Mouse (Mus musculus) hindbrain, embryonic 13.5 days (tissue): ENCODE measurements around the gene Sox4. TPM values are rescaled to one million over a fixed set of nuclear protein-coding genes. Genes with fewer than 3 reads are reported as not detected.

Source experiments
- ATAC-seq: fragments of 200-750 bp; cut with Nextera tagmentation; 2 replicates; pipeline ENCODE4 v1.8.0; 2017; ENCODE audit warnings: moderate TSS enrichment; ENCODE audit not compliant: low FRiP score
- H3K27ac ChIP-seq: fragments of 300-500 bp; sonication (generic); 2 replicates; pipeline ENCODE4 v1.5.1; 2015; ENCODE audit warnings: inconsistent platforms, mild to moderate bottlenecking, moderate library complexity
- H3K27me3 ChIP-seq: fragments of 300-500 bp; sonication (generic); 2 replicates; pipeline ENCODE4 v1.6.1; 2015; ENCODE audit warnings: mild to moderate bottlenecking, inconsistent platforms
- H3K36me3 ChIP-seq: fragments of 300-500 bp; sonication (generic); 2 replicates; pipeline ENCODE4 v1.6.1; 2015; ENCODE audit warnings: mild to moderate bottlenecking, inconsistent platforms
- H3K4me1 ChIP-seq: fragments of 300-500 bp; sonication (generic); replicated peaks from 2 replicates; pipeline ENCODE4 v1.6.1; 2015; ENCODE audit warnings: inconsistent platforms
- H3K4me2 ChIP-seq: fragments of 300-500 bp; sonication (generic); 2 replicates; pipeline ENCODE4 v1.6.1; 2015; ENCODE audit warnings: inconsistent platforms, mild to moderate bottlenecking, moderate library complexity
- H3K4me3 ChIP-seq: fragments of 300-500 bp; sonication (generic); 2 replicates; pipeline ENCODE4 v1.5.1; 2015; ENCODE audit warnings: mild to moderate bottlenecking, inconsistent platforms
- H3K9ac ChIP-seq: fragments of 300-500 bp; sonication (generic); 2 replicates; pipeline ENCODE4 v1.6.1; 2015; ENCODE audit warnings: mild to moderate bottlenecking, inconsistent platforms
- H3K9me3 ChIP-seq: fragments of 300-500 bp; sonication (generic); 2 replicates; pipeline ENCODE4 v1.6.1; 2016; ENCODE audit warnings: inconsistent platforms
- WGBS: fragments of 180-500 bp; shearing (Covaris S2); methylation state at CpG from one replicate; pipeline ENCODE4 v1.1.7; 2015; 5-methylcytosine and 5-hydroxymethylcytosine counted together
- polyA plus RNA-seq: library from polyadenylated mRNA; unstranded; fragments of >200 nt; fragmentation: Nextera tagmentation; extraction: Ambion mirVana; gene quantifications from 2 replicates; pipeline ENCODE4 v1.2.1, GENCODE M21; 2015

Sox4 gene
- polyA plus RNA-seq, result 173 and 192 TPM in 2 replicates

DNA sequence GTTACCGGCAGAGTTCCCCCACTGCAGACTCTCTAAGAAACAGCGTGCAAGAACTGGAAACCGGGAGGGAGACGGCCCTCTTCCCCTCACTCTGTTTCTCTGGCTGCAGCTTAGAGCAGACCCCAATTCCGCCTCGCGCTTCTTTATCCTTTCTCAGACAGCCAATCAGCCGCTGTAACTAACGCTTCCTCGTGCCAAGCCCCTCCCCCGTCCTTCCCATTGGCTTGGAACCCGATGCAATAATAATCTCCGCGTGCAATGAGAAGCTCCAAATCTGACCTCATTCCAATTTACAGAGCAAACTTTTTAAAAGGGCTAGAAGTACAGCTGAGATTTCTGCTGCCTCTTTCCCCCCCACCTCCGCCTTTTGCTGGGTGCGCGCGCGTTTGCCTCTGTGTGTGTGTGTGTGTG lies at the start of gene Sox4:
Sox4 (minus strand) TSS at position 133 of the 411 bp plus-strand sequence.
- peak; percentile 90 for ATAC-seq
- H3K9me3 ChIP-seq, result no peaks in the 10 kb centered on the region
- peak within 1 kb of the TSS; percentile 100 for H3K27ac ChIP-seq
- H3K4me3 ChIP-seq, result peak within 1 kb of the TSS; percentile 100
- peak within 1 kb of the TSS; percentile 54 for H3K4me2 ChIP-seq
- H3K4me1 ChIP-seq, result peaks cover 21% of the 10 kb centered on the region
- no peaks in the 10 kb centered on the region for H3K36me3 ChIP-seq
- peak within 1 kb of the TSS; percentile 100 for H3K9ac ChIP-seq
- 0% methylated on average over 19 of the region's 19 CpGs for WGBS
- H3K27me3 ChIP-seq, result no peaks in the 10 kb centered on the region

DNA sequence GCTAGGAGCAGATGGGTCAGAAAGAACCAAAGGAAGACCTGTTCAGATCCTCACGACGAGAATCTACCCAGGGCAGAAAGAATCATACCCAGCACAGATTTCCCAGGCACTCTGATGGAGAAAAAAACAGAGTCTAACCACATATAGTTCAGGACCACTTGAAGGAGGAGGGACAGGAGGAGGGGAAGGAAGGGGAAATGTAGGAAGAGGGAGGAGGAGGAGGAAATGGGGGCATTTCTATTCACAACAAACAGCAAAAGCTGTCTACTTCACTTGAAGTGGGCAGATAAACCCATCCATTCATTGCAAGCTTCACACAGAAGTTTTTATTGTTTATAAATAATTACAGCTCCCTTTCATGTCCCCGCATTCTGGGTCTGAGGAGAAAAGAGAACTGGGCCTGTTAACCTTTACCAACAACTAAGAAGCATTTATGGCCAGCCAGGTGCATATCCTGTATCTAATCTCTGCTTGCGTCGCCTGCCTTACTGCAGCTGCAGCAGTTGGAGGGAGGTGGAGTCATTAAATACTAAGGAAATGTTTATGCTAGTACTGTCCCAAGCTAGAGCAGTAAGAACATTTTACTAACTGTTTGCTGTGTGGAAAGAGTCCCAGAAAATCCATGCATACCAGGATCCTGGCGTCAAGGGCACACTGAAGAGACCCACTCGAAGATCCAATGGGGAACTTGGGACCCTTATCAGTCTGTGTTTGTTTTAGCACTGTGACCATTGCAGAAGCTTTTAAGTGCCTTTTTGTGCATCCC lies 38.6 kb upstream of the Sox4 start:
- Histone ChIP-seq H3K4me1 (peaks cover 4% of the 10 kb centered on the region; the same call in 1 of the 2 replicates), H3K9ac (no peak overlapping the region), H3K27me3 (no peaks in the 10 kb centered on the region), H3K4me3 (no peak overlapping the region), H3K4me2 (no peak overlapping the region), H3K36me3 (no peaks in the 10 kb centered on the region), H3K9me3 (no peaks in the 10 kb centered on the region), H3K27ac (no peak overlapping the region)
- 73% methylated on average over 7 of the region's 7 CpGs for WGBS
- no peak for ATAC-seq

DNA sequence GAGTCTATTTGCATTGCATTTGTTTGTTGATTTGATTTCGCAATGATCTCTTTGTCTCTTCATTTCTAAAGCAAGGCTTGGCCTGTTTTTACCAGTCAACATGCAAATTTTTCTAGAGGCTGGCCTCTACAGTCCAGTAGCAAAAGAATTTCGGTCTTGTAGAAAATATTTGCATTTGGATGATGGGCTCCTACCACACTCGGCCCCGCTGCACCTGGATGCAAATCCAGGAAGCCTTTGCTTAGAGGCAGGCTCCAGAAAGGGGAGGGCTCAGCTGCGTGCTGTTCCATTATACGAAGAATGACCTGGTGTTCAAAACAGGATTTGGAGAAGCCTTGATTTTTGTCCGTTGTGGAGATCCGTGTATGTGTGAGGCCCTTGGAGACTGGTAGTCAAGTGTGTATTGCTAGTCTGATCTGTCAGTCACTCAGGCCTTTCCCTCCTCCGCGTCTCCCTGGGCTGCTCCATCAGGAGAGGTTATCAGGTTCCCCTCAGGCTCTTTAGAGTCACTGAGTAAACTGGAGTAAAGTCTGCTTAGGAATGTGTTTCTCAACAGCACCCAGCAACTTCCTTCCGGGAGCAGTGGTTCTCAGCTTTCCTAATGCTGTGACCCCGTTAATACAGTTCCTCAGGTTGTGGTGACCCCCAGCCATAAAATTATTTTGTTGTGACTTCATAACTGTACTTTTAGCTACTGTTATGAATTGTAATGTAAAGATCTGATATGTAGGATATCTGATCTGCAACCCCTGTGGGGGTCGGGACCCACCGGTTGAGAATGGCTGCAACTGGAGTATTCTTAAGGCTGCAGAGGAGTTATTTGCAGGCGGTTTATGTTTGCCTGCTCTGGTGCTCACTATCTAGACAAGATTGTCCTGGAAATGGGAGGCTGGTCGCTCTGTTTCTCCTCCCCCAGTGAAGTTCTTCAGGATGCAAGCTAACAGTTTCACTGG lies 35.5 kb upstream of the Sox4 start:
- Histone ChIP-seq H3K27ac (no peak overlapping the region; the same call in 1 of the 2 replicates), H3K4me3 (no peak overlapping the region), H3K27me3 (no peaks in the 10 kb centered on the region), H3K9ac (no peak overlapping the region), H3K4me2 (no peak overlapping the region), H3K9me3 (no peaks in the 10 kb centered on the region), H3K36me3 (no peaks in the 10 kb centered on the region), H3K4me1 (peaks cover 4% of the 10 kb centered on the region; the same call in 1 of the 2 replicates)
- WGBS, result 42% methylated on average over 16 of the region's 16 CpGs
- ATAC-seq, result no peak

DNA sequence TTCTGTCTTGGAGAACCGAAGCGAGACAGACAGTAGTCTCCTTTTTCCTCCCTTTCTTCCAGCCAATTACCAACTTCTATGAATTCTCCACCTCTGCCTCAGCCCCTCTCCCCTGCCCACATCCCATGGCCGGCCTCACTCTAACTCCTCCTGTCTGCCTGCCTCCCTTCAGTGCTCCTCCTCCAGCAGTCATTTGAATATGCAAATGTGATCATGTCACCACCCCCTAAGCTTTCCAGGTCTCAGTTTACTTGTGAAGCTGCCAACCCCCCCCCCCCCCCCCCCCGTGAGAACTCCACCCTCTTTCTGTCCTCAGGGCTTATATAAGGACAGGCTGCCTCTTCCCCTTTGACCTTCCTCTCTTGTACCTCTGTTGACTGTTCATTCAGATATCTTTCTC lies 27.2 kb upstream of the Sox4 start:
- Histone ChIP-seq H3K4me2 (no peak overlapping the region), H3K4me1 (no peaks in the 10 kb centered on the region), H3K9me3 (no peaks in the 10 kb centered on the region), H3K27ac (no peak overlapping the region), H3K9ac (no peak overlapping the region), H3K4me3 (no peak overlapping the region), H3K36me3 (no peaks in the 10 kb centered on the region), H3K27me3 (no peaks in the 10 kb centered on the region)
- 58% methylated on average over 4 of the region's 4 CpGs for WGBS
- no peak for ATAC-seq

DNA sequence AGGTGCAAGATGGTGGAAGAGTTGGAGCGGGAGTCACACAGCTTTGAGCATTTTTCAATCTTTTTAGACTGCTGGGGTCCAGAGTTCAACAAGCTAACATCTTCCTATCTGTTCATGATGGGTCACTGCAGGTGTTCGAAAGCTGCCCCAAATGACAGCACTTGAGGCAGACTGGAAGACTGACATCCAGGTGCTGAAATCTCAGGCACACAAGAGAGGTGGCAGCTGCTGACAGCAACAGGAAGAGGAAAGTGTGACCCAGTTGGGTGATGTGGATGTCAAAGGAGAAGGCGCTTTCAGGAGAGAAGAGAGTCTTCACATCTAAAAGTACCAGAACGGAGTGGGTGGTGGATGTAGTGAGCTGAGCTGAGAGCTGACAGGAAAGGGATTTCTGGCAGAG lies 21.5 kb upstream of the Sox4 start:
- no peak overlapping the region for H3K9ac ChIP-seq
- H3K27ac ChIP-seq, result no peak overlapping the region
- WGBS, result 91% methylated on average over 4 of the region's 4 CpGs
- H3K27me3 ChIP-seq, result no peaks in the 10 kb centered on the region
- no peaks in the 10 kb centered on the region for H3K36me3 ChIP-seq
- no peak overlapping the region for H3K4me3 ChIP-seq
- H3K4me1 ChIP-seq, result peaks cover 3% of the 10 kb centered on the region; the same call in 1 of the 2 replicates
- H3K9me3 ChIP-seq, result no peaks in the 10 kb centered on the region
- no peak for ATAC-seq
- H3K4me2 ChIP-seq, result no peak overlapping the region

DNA sequence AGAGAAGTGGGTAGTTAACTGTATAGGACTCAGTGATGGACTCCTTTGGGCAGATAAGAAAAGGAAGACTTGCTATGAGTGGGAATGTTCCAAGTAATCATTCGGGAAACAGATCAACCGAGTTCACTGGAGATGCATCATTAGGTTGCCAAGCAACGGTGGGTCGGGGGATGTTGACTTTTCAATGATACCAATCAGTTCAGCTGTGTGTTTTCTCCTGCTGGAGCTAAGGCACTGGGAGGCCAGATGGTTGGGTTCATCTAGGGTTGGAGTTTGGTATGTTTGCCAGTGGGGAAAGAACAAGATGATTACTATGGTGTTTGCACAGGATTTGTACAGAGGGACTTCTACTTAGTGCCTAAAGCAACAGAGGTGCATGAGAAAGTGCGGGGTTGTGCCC lies 21.1 kb upstream of the Sox4 start:
- Histone ChIP-seq H3K27me3 (no peaks in the 10 kb centered on the region), H3K4me1 (peaks cover 3% of the 10 kb centered on the region; the same call in 1 of the 2 replicates), H3K4me2 (no peak overlapping the region), H3K4me3 (no peak overlapping the region), H3K9ac (no peak overlapping the region), H3K36me3 (no peaks in the 10 kb centered on the region), H3K9me3 (no peaks in the 10 kb centered on the region), H3K27ac (no peak overlapping the region)
- WGBS, result 52% methylated on average over 5 of the region's 5 CpGs
- ATAC-seq, result no peak

DNA sequence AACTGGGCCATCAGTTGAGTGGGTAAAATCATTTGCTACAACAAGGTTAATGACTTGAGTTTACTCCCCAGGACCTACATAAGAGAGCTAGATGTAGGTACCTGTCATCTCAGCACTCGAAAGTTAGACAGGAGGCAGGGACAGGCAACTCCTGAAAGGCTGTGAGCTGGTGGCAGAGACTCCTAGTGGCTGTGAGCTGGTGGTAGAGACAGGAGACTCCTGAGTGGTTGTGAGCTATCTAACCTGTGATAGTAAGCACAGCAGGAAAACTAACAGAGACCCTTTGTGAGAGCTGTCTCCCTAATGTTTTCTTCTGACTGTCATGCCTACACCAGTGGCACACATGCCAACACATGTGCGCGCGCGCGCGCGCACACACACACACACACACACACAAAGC lies 7.4 kb upstream of the Sox4 start:
- Histone ChIP-seq H3K27ac (no peak overlapping the region), H3K9me3 (no peaks in the 10 kb centered on the region), H3K27me3 (no peaks in the 10 kb centered on the region), H3K36me3 (no peaks in the 10 kb centered on the region), H3K9ac (no peak overlapping the region), H3K4me1 (peaks cover 19% of the 10 kb centered on the region), H3K4me2 (no peak overlapping the region), H3K4me3 (no peak overlapping the region)
- no peak for ATAC-seq
- over 99% methylated on average over 8 of the region's 8 CpGs for WGBS

DNA sequence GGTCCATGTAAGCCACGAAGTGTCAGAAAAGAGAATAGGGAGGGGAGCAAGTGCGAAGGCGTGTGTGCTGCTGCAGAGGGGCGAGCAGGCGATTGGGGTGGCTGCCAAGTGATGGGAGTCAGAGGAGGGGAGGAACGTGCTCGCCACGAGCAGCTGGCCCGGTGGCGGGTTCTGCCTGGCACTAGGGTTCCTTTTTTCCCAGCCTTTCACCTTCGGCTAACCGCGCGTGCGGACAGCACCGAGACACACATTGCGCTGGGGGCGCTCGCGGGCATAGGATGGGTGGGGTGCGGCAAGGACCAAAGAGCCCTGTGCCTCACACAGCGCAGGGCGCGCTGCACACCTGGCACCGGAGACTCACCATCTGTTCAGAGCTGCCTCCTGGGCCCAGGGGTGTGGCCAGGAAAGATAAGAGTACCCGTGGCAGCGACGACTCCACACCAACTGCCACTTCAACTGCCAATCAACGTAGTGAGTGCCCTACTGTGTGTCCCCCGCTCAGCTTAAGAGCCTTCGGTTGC lies 6.0 kb upstream of the Sox4 start:
- H3K36me3 ChIP-seq, result no peaks in the 10 kb centered on the region
- no peaks in the 10 kb centered on the region for H3K9me3 ChIP-seq
- H3K4me3 ChIP-seq, result peak overlapping the region; percentile 55
- H3K9ac ChIP-seq, result peak overlapping the region; percentile 86
- peak overlapping the region; percentile 93 for H3K4me2 ChIP-seq
- peaks cover 23% of the 10 kb centered on the region for H3K4me1 ChIP-seq
- ATAC-seq, result peak; percentile 74
- H3K27ac ChIP-seq, result peak overlapping the region; percentile 98
- WGBS, result 1% methylated on average over 31 of the region's 31 CpGs
- no peaks in the 10 kb centered on the region for H3K27me3 ChIP-seq

DNA sequence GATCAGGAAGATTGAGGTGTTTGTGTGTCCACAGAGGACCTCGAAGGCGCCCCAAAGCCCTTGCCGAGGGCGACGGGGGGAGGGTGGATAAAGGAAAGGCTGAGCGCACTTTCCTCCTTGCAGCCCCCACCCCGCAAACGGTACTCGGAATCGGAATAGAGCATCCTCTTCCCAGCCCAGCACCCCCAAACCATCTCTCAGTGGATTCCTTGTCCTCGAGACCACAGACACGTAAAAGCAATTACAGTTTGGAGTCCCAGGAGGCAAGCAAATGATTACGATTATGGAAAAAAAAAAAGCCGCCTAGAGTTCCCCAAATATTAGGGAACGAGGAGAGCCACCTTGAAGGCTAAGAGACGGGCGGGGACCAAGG lies 5.5 kb upstream of the Sox4 start:
- peak overlapping the region; percentile 98 for H3K27ac ChIP-seq
- no peaks in the 10 kb centered on the region for H3K9me3 ChIP-seq
- peak overlapping the region; percentile 86 for H3K9ac ChIP-seq
- no peaks in the 10 kb centered on the region for H3K36me3 ChIP-seq
- WGBS, result under 1% methylated on average over 17 of the region's 17 CpGs
- ATAC-seq, result no peak; the same call in 1 of the 2 replicates
- no peaks in the 10 kb centered on the region for H3K27me3 ChIP-seq
- peak overlapping the region; percentile 93 for H3K4me2 ChIP-seq
- peaks cover 27% of the 10 kb centered on the region for H3K4me1 ChIP-seq
- H3K4me3 ChIP-seq, result peak overlapping the region; percentile 55

DNA sequence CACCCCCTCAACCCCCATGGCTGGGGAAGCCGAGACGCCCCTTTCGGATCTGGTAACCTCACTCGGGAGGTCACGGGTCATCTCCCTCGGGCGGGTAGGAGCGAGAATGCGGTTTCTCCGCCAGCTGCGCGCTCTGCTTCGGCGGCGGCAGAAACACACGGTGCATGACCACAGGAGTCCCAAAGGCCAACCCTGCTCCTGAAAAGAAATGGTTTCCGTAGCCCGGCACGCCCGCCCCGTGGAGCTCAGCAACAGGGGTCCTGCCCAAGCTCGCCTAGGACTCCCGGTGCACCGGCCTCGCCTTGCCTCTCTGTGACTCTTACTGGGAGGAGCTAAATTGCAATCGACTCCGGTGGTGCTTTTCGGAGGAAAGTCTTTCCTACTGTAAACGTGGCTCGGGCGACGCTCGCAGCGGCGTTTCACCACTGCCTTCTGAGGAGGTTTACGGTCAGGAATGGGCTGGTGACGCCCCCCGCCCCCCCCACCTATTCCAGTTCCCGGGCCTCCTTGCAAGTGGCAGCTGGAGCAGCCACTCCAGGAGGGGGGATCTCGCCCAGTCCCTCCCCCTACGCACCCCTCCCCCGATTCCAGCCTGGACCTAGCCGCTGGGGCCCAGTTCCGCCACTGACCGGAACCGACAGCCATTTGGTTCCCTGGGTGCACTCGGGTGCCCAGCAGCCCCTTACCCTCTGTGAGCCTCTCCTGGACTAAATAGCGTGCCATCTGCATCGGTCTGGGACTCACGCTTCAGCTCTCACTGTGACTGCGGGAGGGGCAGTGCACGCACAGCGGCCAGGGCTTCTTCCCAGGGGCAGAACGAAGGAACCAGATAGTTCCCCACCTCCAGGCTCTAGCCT lies 4.9 kb upstream of the Sox4 start:
- Histone ChIP-seq H3K4me3 (peak overlapping the region; percentile 55), H3K4me2 (peak overlapping the region; percentile 93), H3K27me3 (no peaks in the 10 kb centered on the region), H3K9me3 (no peaks in the 10 kb centered on the region), H3K36me3 (no peaks in the 10 kb centered on the region), H3K9ac (peak overlapping the region; percentile 86), H3K27ac (peak overlapping the region; percentile 98), H3K4me1 (peaks cover 28% of the 10 kb centered on the region)
- ATAC-seq, result peak; percentile 67
- WGBS, result under 1% methylated on average over 52 of the region's 54 CpGs

DNA sequence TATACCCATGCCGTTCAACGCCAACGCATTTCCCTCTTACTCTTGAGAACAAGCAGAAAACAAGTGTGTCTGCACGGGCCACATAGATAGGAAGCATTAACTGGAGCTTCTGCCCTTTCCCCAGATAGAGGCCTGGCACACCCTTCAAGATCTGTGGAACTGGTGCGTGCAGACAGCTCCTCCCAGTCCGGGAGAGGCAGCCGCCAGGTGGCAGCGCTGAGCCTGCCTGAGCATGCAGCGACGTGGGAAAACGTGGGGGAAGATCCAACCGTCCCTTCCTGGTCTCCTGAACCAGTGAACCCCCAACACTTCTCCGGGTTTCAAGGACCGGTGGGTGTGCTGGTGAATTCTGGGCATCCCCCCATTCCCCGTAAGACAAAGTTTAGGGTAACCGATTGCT lies 4.3 kb upstream of the Sox4 start:
- peak overlapping the region; percentile 55 for H3K4me3 ChIP-seq
- WGBS, result 2% methylated on average over 16 of the region's 16 CpGs
- peak; percentile 37 for ATAC-seq
- peaks cover 28% of the 10 kb centered on the region for H3K4me1 ChIP-seq
- H3K27ac ChIP-seq, result peak overlapping the region; percentile 98
- H3K36me3 ChIP-seq, result no peaks in the 10 kb centered on the region
- H3K27me3 ChIP-seq, result no peaks in the 10 kb centered on the region
- H3K9me3 ChIP-seq, result no peaks in the 10 kb centered on the region
- H3K4me2 ChIP-seq, result peak overlapping the region; percentile 93
- peak overlapping the region; percentile 86 for H3K9ac ChIP-seq
